Comparison of ENCODE assay signal across 9 mouse cellular contexts in genomic region chr14:12341075-12341788, GRCm38 (mm10). TPM values are rescaled to one million over a fixed set of nuclear protein-coding genes. Genes with fewer than 3 reads are reported as not detected.
DNase-seq lines count a peak whose midpoint lies in the region; ATAC-seq lines count a peak whose summit lies in the region.
"Had no signal": no experiment of that assay in that cellular context is flagged by ENCODE, and none has a peak within 500 bp of the region (broad histone marks: within the 10 kb centered on the region; RNA-seq: fewer than 3 reads in every experiment).

No protein-coding gene starts in this region.

- H3K4me2 ChIP-seq in kidney, embryonic 15.5 days: peak overlapping the region; percentile 42
- H3K4me2 ChIP-seq in forebrain, embryonic 15.5 days (replicated peaks): peak overlapping the region; percentile 62
- peak overlapping the region; percentile 9; the same call in 1 of the 2 replicates for H3K4me2 ChIP-seq in midbrain, embryonic 11.5 days

- peak overlapping the region; percentile 19 for H3K4me3 ChIP-seq in kidney, embryonic 15.5 days (replicated peaks)
- H3K4me3 ChIP-seq in forebrain, embryonic 15.5 days: peak overlapping the region; percentile 51
- H3K4me3 ChIP-seq in midbrain, embryonic 11.5 days (ENCODE audit: low read depth, low read length): no peak overlapping the region

- WGBS in kidney, embryonic 15.5 days: under 1% methylated on average over 42 of the region's 42 CpGs
- WGBS in forebrain, embryonic 15.5 days: under 1% methylated on average over 42 of the region's 42 CpGs
- under 1% methylated on average over 42 of the region's 42 CpGs for WGBS in midbrain, embryonic 11.5 days

- no peak overlapping the region for H3K9ac ChIP-seq in kidney, embryonic 15.5 days
- H3K9ac ChIP-seq in forebrain, embryonic 15.5 days (replicated peaks): peak overlapping the region; percentile 65
- no peak overlapping the region for H3K9ac ChIP-seq in midbrain, embryonic 11.5 days (ENCODE audit: low read length)

- no peak overlapping the region for H3K27ac ChIP-seq in kidney, embryonic 15.5 days
- H3K27ac ChIP-seq in forebrain, embryonic 15.5 days (replicated peaks): peak overlapping the region; percentile 95
- H3K27ac ChIP-seq in midbrain, embryonic 11.5 days (ENCODE audit: low read depth, low read length): no peak overlapping the region

- peaks cover 99% of the 10 kb centered on the region for H3K27me3 ChIP-seq in kidney, embryonic 15.5 days
- peaks cover 13% of the 10 kb centered on the region for H3K27me3 ChIP-seq in forebrain, embryonic 15.5 days
- H3K27me3 ChIP-seq in midbrain, embryonic 11.5 days (ENCODE audit: control insufficient read depth, insufficient read depth, low read length): peaks cover 99% of the 10 kb centered on the region

- H3K36me3 ChIP-seq in kidney, embryonic 15.5 days: no peaks in the 10 kb centered on the region
- H3K36me3 ChIP-seq in forebrain, embryonic 15.5 days: no peaks in the 10 kb centered on the region
- H3K36me3 ChIP-seq in midbrain, embryonic 11.5 days (ENCODE audit: control insufficient read depth, insufficient read depth, low read length): no peaks in the 10 kb centered on the region

- ATAC-seq in kidney, embryonic 15.5 days (replicated peaks; ENCODE audit: low FRiP score): no peak
- ATAC-seq in forebrain, embryonic 15.5 days (replicated peaks): no peak
- ATAC-seq in midbrain, embryonic 11.5 days (ENCODE audit: low FRiP score): 0 out of 2 replicates have a peak, but pooled peaks have one; percentile 15

- no peaks in the 10 kb centered on the region for H3K9me3 ChIP-seq in kidney, embryonic 15.5 days (replicated peaks)
- H3K9me3 ChIP-seq in forebrain, embryonic 15.5 days: no peaks in the 10 kb centered on the region
- H3K9me3 ChIP-seq in midbrain, embryonic 11.5 days (ENCODE audit: control insufficient read depth, low read length): no peaks in the 10 kb centered on the region

- peaks cover 31% of the 10 kb centered on the region for H3K4me1 ChIP-seq in kidney, embryonic 15.5 days
- peaks cover 63% of the 10 kb centered on the region for H3K4me1 ChIP-seq in forebrain, embryonic 15.5 days
- H3K4me1 ChIP-seq in midbrain, embryonic 11.5 days (ENCODE audit: control insufficient read depth, insufficient read depth, low read length): peaks cover 11% of the 10 kb centered on the region

- no peak for DNase-seq in kidney, postnatal 14 days
- DNase-seq in adrenal gland, postnatal 36 days: peak; percentile 24 to 35
- peak; percentile 95 for DNase-seq in midbrain, embryonic 11.5 days (ENCODE audit: low spot score, missing footprints)
- no peak for DNase-seq in yolk sac, embryonic 10.5 days (ENCODE audit: low spot score)
- DNase-seq in thymus, postnatal 4 days: no peak
- DNase-seq in natural killer cell, adult 2 months (ENCODE audit: low spot score in 2 of 2): no peak

RNA-seq across cellular contexts. Expression of gene Fezf2, which starts 6.8 kb away (rescaled TPM):
- not detected in 2 replicates for polyA plus RNA-seq in kidney, embryonic 15.5 days (2015; fragmentation: Nextera tagmentation; extraction: Ambion mirVana)
- not detected for total RNA-seq in adrenal gland, postnatal 36 days (2021)
- 90.9 and 94.3 TPM in 2 replicates for polyA plus RNA-seq in forebrain, embryonic 15.5 days (2015; fragmentation: Nextera tagmentation; extraction: Ambion mirVana)
- polyA plus RNA-seq in midbrain, embryonic 11.5 days (2014; fragmentation: Nextera tagmentation; extraction: Ambion mirVana): 3.1 and 3.8 TPM in 2 replicates

RNA-seq across cellular contexts. Expression of gene 3830406C13Rik, which starts 57.3 kb away (rescaled TPM):
- 36.7 and 41.2 TPM in 2 replicates for polyA plus RNA-seq in kidney, embryonic 15.5 days (2015; fragmentation: Nextera tagmentation; extraction: Ambion mirVana)
- total RNA-seq in adrenal gland, postnatal 36 days (2021): 10 to 100 TPM; 33.5 to 45.3 TPM
- 44.9 and 48.7 TPM in 2 replicates for polyA plus RNA-seq in forebrain, embryonic 15.5 days (2015; fragmentation: Nextera tagmentation; extraction: Ambion mirVana)
- polyA plus RNA-seq in midbrain, embryonic 11.5 days (2014; fragmentation: Nextera tagmentation; extraction: Ambion mirVana): 25.4 and 30.0 TPM in 2 replicates

RNA-seq across cellular contexts. Expression of gene Gm49355, which starts 57.5 kb away (rescaled TPM):
- polyA plus RNA-seq in kidney, embryonic 15.5 days (2015; fragmentation: Nextera tagmentation; extraction: Ambion mirVana): 0.10 and 0.18 TPM in 2 replicates
- total RNA-seq in adrenal gland, postnatal 36 days (2021): under 1 TPM; 0.13 to 0.17 TPM
- polyA plus RNA-seq in forebrain, embryonic 15.5 days (2015; fragmentation: Nextera tagmentation; extraction: Ambion mirVana): 0.17 TPM in 2 replicates
- 0.16 TPM in 1 of 2 replicates, not detected in the other for polyA plus RNA-seq in midbrain, embryonic 11.5 days (2014; fragmentation: Nextera tagmentation; extraction: Ambion mirVana)
- total RNA-seq: left cerebral cortex, postnatal 36 days had no signal

Comparison
In these comparisons a context has a peak if more than half of its experiments do, and no peak if none do; other contexts are left out.
1. H3K4me2 ChIP-seq: peak in every context shown above with its lines; median percentile 62 in forebrain, embryonic 15.5 days; 42 in kidney, embryonic 15.5 days; 9 in midbrain, embryonic 11.5 days.
2. DNase-seq: peak in adrenal gland, postnatal 36 days (2 of 2) and midbrain, embryonic 11.5 days (single experiment); none in kidney, postnatal 14 days (single experiment), yolk sac, embryonic 10.5 days (single experiment), thymus, postnatal 4 days (single experiment) and natural killer cell, adult 2 months (0 of 2).
3. RNA of gene Fezf2, which starts 6.8 kb away (polyA plus RNA-seq): 90.9 to 94.3 TPM in forebrain, embryonic 15.5 days; 3.1 to 3.8 TPM in midbrain, embryonic 11.5 days and not detected in kidney, embryonic 15.5 days; every median in the first group is over 10 times any median in the second.